Mouse (Mus musculus) forebrain, postnatal 0 days (tissue): ENCODE measurements at regions not wholly inside any gene's neighbourhood (a gene's known extent, or its start where the extent isn't known, plus 50 kb on each side); places are given as distances from the start of the nearest gene placed in this dataset.

Experiments
- ATAC-seq: fragments of 200-750 bp; cut with Nextera tagmentation; 2 replicates; pipeline ENCODE4 v1.8.0; 2017; ENCODE audit warnings: mild to moderate bottlenecking, moderate library complexity
- DNase-seq: peaks from one replicate; pipeline ENCODE4 v3.0.0-alpha.2; 2015
- H3K27ac ChIP-seq: fragments of 300-500 bp; sonication (generic); 2 replicates; pipeline ENCODE4 v1.5.1; 2014; ENCODE audit warnings: low read depth, mild to moderate bottlenecking, antibody characterized with exemption, low read length, moderate library complexity, mixed read lengths
- H3K27me3 ChIP-seq: fragments of 300-500 bp; sonication (generic); 2 replicates; pipeline ENCODE4 v1.6.1; 2014; ENCODE audit warnings: mild to moderate bottlenecking, low read length, mixed read lengths; ENCODE audit not compliant: insufficient read depth
- H3K36me3 ChIP-seq: fragments of 300-500 bp; sonication (generic); 2 replicates; pipeline ENCODE4 v1.6.1; 2014; ENCODE audit warnings: mild to moderate bottlenecking, moderate library complexity; ENCODE audit not compliant: insufficient read depth
- H3K4me1 ChIP-seq: fragments of 300-500 bp; sonication (generic); 2 replicates; pipeline ENCODE4 v1.6.1; 2014; ENCODE audit warnings: antibody characterized with exemption; ENCODE audit not compliant: insufficient read depth
- H3K4me2 ChIP-seq: fragments of 300-500 bp; sonication (generic); 2 replicates; pipeline ENCODE4 v1.6.1; 2014; ENCODE audit warnings: low read depth, mild to moderate bottlenecking, moderate library complexity
- H3K4me3 ChIP-seq: fragments of 300-500 bp; sonication (generic); 2 replicates; pipeline ENCODE4 v1.5.1; 2014; ENCODE audit warnings: low read depth, low read length, mixed read lengths
- H3K9ac ChIP-seq: fragments of 300-500 bp; sonication (generic); 2 replicates; pipeline ENCODE4 v1.6.1; 2014; ENCODE audit warnings: mild to moderate bottlenecking
- H3K9me3 ChIP-seq: fragments of 300-500 bp; sonication (generic); 2 replicates; pipeline ENCODE4 v1.6.1; 2016; ENCODE audit warnings: low read length
- CTCF ChIP-seq: sonication (generic); IDR thresholded peaks from 2 replicates; pipeline ENCODE4 v1.5.1; 2016; ENCODE audit warnings: antibody characterized with exemption, control low read depth, low read depth
- WGBS: fragments of 180-500 bp; shearing (Covaris S2); extraction: QIAGEN DNeasy Blood & Tissue Kit; methylation state at CpG from one replicate; pipeline ENCODE4 v1.1.7; 2014; 5-methylcytosine and 5-hydroxymethylcytosine counted together

DNA sequence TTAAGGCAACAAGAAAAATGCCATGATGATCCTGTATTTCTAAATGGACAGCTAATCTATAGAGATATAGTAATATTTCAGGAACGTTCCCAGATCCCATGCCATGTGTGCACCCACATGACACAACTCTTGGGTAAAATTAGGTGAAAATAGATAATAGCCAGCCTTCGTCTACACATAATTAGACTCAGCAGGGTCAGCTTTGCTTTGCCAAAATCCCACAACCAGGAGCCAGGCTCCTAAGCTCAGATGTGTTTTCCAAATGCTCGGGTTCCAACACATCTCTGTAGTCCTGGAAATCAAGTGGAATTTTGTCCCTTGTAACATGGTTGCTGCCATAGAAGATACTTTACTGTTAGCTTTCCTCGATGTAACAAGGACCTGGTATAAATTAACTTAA is 122.7 kb downstream of the Fam198b start:
- Histone ChIP-seq H3K9ac (no peak overlapping the region), H3K27ac (no peak overlapping the region), H3K4me3 (no peak overlapping the region), H3K36me3 (no peaks in the 10 kb centered on the region), H3K27me3 (no peaks in the 10 kb centered on the region), H3K9me3 (no peaks in the 10 kb centered on the region), H3K4me1 (no peaks in the 10 kb centered on the region), H3K4me2 (no peak overlapping the region)
- 66% methylated on average over 4 of the region's 4 CpGs for WGBS
- DNase-seq (no peak), ATAC-seq (no peak)
- TF ChIP-seq CTCF = no peak

DNA sequence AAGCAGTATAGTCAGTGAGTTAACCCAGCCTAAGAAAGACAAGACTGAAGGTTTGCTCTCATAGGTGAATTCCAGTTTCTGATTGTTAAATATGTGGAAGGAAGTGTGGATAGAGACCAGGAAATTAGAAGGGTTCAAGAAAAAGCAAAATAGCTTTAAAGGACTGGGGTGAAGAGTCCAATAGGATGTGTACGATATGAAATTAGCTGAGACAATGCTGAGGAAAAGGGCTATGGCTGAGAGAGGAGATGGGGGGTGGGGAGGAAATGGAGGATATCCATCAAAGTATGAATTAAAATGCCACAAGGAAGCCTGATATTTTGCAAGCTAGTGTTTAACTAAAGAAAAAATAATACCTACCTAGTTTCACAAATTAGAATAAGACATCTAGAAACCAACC is 124.9 kb downstream of the Fam198b start:
- 79% methylated on average over 1 of the region's 1 CpGs for WGBS

DNA sequence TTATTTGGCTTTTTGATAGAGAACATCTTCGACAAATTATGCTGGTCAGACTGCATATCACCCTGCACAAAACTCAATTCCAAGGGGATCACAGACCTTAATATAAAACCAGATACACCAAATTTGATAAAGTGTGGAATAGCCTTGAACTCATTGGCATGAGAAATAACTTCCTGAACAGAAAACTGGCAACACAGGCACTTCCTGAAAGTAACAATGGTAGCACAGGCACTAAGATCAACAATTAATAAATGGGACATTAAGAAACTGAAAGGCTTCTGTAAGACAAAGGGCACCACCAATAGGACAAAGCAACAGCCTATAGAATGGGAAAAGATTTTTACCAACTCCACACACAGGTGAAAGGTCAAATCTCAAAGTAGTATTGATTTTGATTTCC is 141.5 kb downstream of the Fam198b start:
- no peak overlapping the region for H3K4me2 ChIP-seq
- no peak for ATAC-seq
- H3K4me1 ChIP-seq = no peaks in the 10 kb centered on the region
- no peak overlapping the region for H3K27ac ChIP-seq
- H3K4me3 ChIP-seq = no peak overlapping the region
- no peaks in the 10 kb centered on the region for H3K27me3 ChIP-seq
- TF ChIP-seq CTCF = no peak
- H3K36me3 ChIP-seq = no peaks in the 10 kb centered on the region
- DNase-seq = no peak
- H3K9ac ChIP-seq = no peak overlapping the region
- 89% methylated on average over 1 of the region's 1 CpGs for WGBS
- H3K9me3 ChIP-seq = no peaks in the 10 kb centered on the region

More for the DNA sequence above, 124.9 kb downstream of the Fam198b start:
- Histone ChIP-seq H3K9ac (no peak overlapping the region), H3K4me3 (no peak overlapping the region), H3K4me2 (no peak overlapping the region), H3K9me3 (no peaks in the 10 kb centered on the region), H3K4me1 (no peaks in the 10 kb centered on the region), H3K27ac (no peak overlapping the region), H3K27me3 (no peaks in the 10 kb centered on the region), H3K36me3 (no peaks in the 10 kb centered on the region)
- DNase-seq = no peak
- ATAC-seq = no peak
- TF ChIP-seq CTCF = no peak

DNA sequence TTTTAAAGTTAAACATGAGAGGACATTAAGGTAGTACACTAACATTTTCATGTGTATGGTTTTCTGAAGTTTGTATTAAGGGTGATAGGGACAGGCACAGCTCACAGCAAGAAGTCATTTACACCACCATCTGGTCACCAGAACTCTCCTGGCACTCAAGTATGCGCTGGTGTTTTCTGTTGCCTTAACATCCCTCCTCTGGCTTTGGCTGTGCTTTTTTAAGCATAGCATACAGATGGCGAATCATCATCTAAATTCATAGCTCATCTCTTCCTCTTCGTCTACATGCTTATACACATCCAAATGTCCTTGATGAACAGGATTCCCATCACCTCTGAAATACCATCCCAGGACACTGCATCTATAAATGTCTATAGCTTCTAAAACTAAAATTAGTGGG is 148.7 kb downstream of the Fam198b start:
- Histone ChIP-seq H3K9me3 (no peaks in the 10 kb centered on the region), H3K27ac (no peak overlapping the region), H3K4me2 (no peak overlapping the region), H3K9ac (no peak overlapping the region), H3K4me1 (no peaks in the 10 kb centered on the region), H3K27me3 (no peaks in the 10 kb centered on the region), H3K4me3 (no peak overlapping the region), H3K36me3 (no peaks in the 10 kb centered on the region)
- no peak for DNase-seq
- 71% methylated on average over 3 of the region's 3 CpGs for WGBS
- ATAC-seq = no peak
- TF ChIP-seq CTCF = no peak

DNA sequence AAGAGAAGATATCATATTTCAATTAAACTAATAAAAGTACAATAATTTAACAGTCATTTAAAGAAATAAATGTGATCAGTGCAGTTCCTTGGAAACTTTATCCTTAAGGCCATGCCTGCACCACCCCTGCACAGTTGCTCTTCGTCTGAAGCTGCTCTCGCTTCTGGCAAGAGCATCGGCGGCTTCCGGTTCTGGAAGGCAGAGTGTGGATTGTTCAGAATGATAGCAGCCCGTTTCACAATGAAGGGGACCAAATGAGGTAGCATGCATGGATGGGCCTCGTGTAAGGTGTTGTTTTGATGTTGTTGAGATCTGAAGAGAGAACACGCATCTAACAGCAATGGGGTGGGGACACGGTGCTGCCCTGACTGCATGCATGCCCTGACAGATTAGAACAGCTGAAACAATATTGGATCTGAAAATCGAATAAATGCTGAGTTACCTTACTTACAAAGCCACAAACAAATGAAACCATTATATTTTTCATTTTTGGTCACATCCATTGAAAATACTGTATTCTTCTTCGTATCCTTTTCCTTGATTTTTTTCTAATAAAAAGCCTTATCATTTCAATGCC is 154.3 kb downstream of the Fam198b start:
- H3K27ac ChIP-seq = no peak overlapping the region
- H3K9ac ChIP-seq = no peak overlapping the region
- TF ChIP-seq CTCF = no peak
- ATAC-seq (no peak), DNase-seq (no peak)
- H3K9me3 ChIP-seq = no peaks in the 10 kb centered on the region
- no peak overlapping the region for H3K4me2 ChIP-seq
- H3K27me3 ChIP-seq = no peaks in the 10 kb centered on the region
- no peak overlapping the region for H3K4me3 ChIP-seq
- H3K4me1 ChIP-seq = no peaks in the 10 kb centered on the region
- WGBS = 73% methylated on average over 11 of the region's 11 CpGs
- no peaks in the 10 kb centered on the region for H3K36me3 ChIP-seq

DNA sequence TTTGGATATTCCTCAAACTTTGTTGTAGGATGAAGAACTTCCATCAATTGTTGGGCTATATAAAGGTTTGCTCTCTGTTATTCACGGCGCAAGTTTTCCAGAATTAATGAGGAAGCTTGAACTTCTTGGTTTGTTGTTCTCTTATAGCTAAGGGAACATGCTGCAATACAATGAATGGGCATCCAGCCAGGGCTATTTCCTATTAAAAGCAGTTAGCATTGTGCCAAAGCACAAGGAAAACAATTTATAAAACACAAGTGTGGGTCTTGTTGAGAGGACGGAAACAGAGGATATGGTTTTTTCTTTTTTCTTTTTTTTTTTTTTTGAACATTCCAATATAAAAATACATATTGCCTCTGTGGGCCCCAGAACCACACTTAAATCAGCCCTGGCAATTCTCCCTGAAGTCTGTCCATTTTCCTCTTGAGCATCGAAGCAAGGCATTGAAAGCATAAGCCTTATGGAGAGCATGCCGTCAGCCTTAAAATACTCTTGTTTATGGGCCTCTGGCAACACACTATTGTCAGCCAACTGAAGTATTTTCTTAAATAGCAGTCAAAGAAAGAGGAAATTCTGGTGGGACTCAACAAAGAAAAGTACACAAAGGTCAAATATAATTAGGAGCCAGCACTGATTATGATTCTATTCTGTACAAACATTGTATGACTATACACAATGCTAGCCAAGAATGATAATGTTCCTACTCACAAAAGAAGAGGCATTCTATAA is 158.6 kb downstream of the Fam198b start:
- no peak for TF ChIP-seq CTCF
- H3K4me1 ChIP-seq = no peaks in the 10 kb centered on the region
- ATAC-seq (no peak), DNase-seq (peak; percentile 9)
- H3K27ac ChIP-seq = no peak overlapping the region
- no peaks in the 10 kb centered on the region for H3K27me3 ChIP-seq
- H3K9ac ChIP-seq = no peak overlapping the region
- H3K36me3 ChIP-seq = no peaks in the 10 kb centered on the region
- H3K4me3 ChIP-seq = no peak overlapping the region
- no peak overlapping the region for H3K4me2 ChIP-seq
- WGBS = 53% methylated on average over 5 of the region's 5 CpGs
- H3K9me3 ChIP-seq = no peaks in the 10 kb centered on the region

DNA sequence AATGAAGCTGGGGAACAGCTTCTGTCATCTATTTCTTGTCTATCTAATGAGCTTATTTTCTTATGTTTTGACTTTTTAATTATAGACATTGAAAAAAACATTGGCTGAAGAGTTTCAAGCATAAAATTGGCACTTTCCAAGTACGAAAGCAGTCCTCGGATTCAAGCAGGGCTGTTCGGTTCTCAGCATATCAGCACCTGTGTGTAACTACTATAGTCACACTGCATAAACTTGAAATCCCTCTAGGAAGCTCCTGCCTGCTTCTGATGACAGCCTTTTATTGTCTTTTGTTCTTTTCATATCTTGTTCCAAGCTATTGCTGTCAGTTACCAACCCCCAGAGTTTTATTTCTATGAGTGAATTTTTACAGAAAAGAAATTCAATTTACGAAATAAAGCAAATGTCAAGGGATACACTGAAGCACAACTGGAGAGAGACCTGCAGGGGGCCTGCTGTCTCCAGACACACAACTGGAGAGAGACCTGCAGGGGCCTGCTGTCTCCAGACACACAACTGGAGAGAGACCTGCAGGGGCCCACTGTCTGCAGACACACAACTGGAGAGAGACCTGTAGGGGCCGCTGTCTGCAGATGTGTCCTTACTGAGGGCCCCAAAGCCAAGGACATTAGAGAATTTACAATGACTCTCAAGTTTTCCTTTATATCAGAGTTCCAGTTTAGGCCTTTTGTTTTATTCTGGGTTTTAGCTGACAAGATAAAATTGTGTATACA is 165.3 kb downstream of the Fam198b start:
- no peaks in the 10 kb centered on the region for H3K9me3 ChIP-seq
- ATAC-seq = peak; percentile 74
- no peaks in the 10 kb centered on the region for H3K27me3 ChIP-seq
- DNase-seq = peak; percentile 7
- no peak for TF ChIP-seq CTCF
- H3K36me3 ChIP-seq = no peaks in the 10 kb centered on the region
- no peak overlapping the region for H3K4me2 ChIP-seq
- no peak overlapping the region for H3K4me3 ChIP-seq
- no peaks in the 10 kb centered on the region for H3K4me1 ChIP-seq
- no peak overlapping the region for H3K27ac ChIP-seq
- no peak overlapping the region for H3K9ac ChIP-seq
- 49% methylated on average over 5 of the region's 5 CpGs for WGBS
